In the genomic region with DNA sequence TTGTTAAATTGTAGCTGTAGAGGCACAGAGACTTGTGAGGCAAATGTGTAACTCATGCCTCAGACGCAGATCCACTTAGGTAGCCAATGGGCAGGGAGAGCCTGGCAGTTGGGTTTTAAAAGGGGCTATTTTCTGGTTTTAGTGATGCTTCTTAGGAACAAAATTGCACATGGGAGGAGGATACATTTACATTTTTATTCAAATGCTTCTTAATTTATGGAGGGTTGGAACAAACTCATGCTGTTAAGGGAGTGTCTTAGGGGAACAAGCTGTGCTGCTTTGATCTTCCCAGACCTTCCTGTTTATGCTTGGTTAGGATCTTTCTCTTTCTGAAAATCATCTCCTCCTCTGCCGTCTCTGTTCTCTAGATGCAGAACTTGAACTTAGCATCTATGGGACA, we compare ENCODE assay signal across 22 mouse cellular contexts.
DNase-seq lines count a peak whose midpoint lies in the region; ATAC-seq and TF ChIP-seq lines count a peak whose summit lies in the region.
"Had no signal": no experiment of that assay in that cellular context is flagged by ENCODE, and none has a peak within 500 bp of the region (broad histone marks: within the 10 kb centered on the region; RNA-seq: fewer than 3 reads in every experiment).

No protein-coding gene starts in this region.

- H3K27me3 ChIP-seq in stomach, postnatal 0 days (ENCODE audit: control insufficient read depth, insufficient read depth, low read length) = no peaks in the 10 kb centered on the region
- H3K27me3 ChIP-seq: embryonic facial prominence, embryonic 15.5 days; heart, embryonic 15.5 days had no signal

- H3K4me2 ChIP-seq in stomach, postnatal 0 days (replicated peaks; ENCODE audit: low read depth) = no peak overlapping the region
- H3K4me2 ChIP-seq: embryonic facial prominence, embryonic 15.5 days; heart, embryonic 11.5 days; heart, embryonic 15.5 days had no signal

- no peak overlapping the region for H3K4me3 ChIP-seq in left cerebral cortex, adult 2 months
- no peak overlapping the region for H3K4me3 ChIP-seq in stomach, postnatal 0 days (ENCODE audit: low read depth, low read length)
- H3K4me3 ChIP-seq: embryonic facial prominence, embryonic 15.5 days; erythroblast, embryonic 14.5 days; heart, adult 2 months; heart, embryonic 15.5 days had no signal

- intact Hi-C loops in left cerebral cortex, adult 2 months (cut with DNase I) = loop anchor here (5.0 kb wide), 2 partner anchors 53 to 183 kb away; no protein-coding TSS in a partner anchor
- intact Hi-C loops in left cerebral cortex, postnatal 10 days (cut with DNase I) = no loop called here

- peak overlapping the region; percentile 63 for H3K27ac ChIP-seq in left cerebral cortex, adult 2 months
- no peak overlapping the region for H3K27ac ChIP-seq in stomach, postnatal 0 days (replicated peaks)
- H3K27ac ChIP-seq: embryonic facial prominence, embryonic 15.5 days; heart, adult 2 months; heart, embryonic 15.5 days; hindbrain, postnatal 0 days had no signal

- TF ChIP-seq EP300 in stomach, postnatal 0 days (optimal IDR thresholded peaks at IDR 0.05) = no peak

- peak; percentile 90 for ATAC-seq in frontal cortex, adult (ENCODE audit: low TSS enrichment)
- ATAC-seq in stomach, postnatal 0 days (ENCODE audit: low FRiP score, low TSS enrichment) = no peak
- ATAC-seq: hindbrain, postnatal 0 days had no signal

- no peak for TF ChIP-seq POLR2A in brain, embryonic 14.5 days (IDR thresholded peaks at IDR 0.05; ENCODE audit: borderline replicate concordance, extremely low read depth, insufficient read depth, insufficient read length, poor library complexity, severe bottlenecking)

- no peak overlapping the region for H3K9ac ChIP-seq in stomach, postnatal 0 days (ENCODE audit: low read length)
- H3K9ac ChIP-seq: embryonic facial prominence, embryonic 15.5 days; heart, embryonic 15.5 days had no signal

- no peak for DNase-seq in frontal cortex, postnatal 36 days (ENCODE audit: low spot score in 2 of 2)
- no peak for DNase-seq in left cerebral cortex, adult 2 months (ENCODE audit: extremely low spot score in 1 of 2, low spot score in 2 of 2)
- no peak for DNase-seq in left cerebral cortex, postnatal 10 days (ENCODE audit: extremely low spot score in 1 of 2, low spot score in 2 of 2)
- DNase-seq in brain, adult 2 months (ENCODE audit: low read depth, low spot score) = peak; percentile 60
- peak; percentile 45 for DNase-seq in brain, embryonic 14.5 days (ENCODE audit: low read depth)
- DNase-seq in stomach, postnatal 0 days (ENCODE audit: low spot score) = no peak
- DNase-seq in thymus, postnatal 14 days = no peak
- DNase-seq: adrenal gland, adult 2 months; adrenal gland, postnatal 25 days; cerebellum, adult 11 months; cerebellum, adult 8-10 months; cerebellum, postnatal 14 days; embryo, embryonic 11 days; gastrocnemius, postnatal 10 days; heart, adult 2 months; heart, postnatal 14 days had no signal

- H3K36me3 ChIP-seq in stomach, postnatal 0 days (ENCODE audit: control insufficient read depth, insufficient read depth, low read length) = no peaks in the 10 kb centered on the region
- H3K36me3 ChIP-seq: embryonic facial prominence, embryonic 15.5 days; heart, embryonic 15.5 days had no signal

- 52% methylated on average over 2 of the region's 2 CpGs for WGBS in stomach, postnatal 0 days

- no peaks in the 10 kb centered on the region for H3K4me1 ChIP-seq in stomach, postnatal 0 days (replicated peaks; ENCODE audit: control insufficient read depth, insufficient read depth)
- H3K4me1 ChIP-seq: embryonic facial prominence, embryonic 15.5 days; heart, embryonic 15.5 days had no signal

- H3K9me3 ChIP-seq in stomach, postnatal 0 days (ENCODE audit: control insufficient read depth, low read length) = no peaks in the 10 kb centered on the region
- H3K9me3 ChIP-seq: embryonic facial prominence, embryonic 15.5 days; heart, embryonic 15.5 days had no signal

- TF ChIP-seq CTCF in left cerebral cortex, adult 2 months (IDR thresholded peaks at IDR 0.05) = no peak
- no peak for TF ChIP-seq CTCF in brain, embryonic 14.5 days (IDR thresholded peaks at IDR 0.05; ENCODE audit: borderline replicate concordance, extremely low read depth, insufficient read depth, insufficient read length)
- no peak for TF ChIP-seq CTCF in stomach, postnatal 0 days (IDR thresholded peaks at IDR 0.05; ENCODE audit: low read depth)

Comparison
In these comparisons a context has a peak if more than half of its experiments do, and no peak if none do; other contexts are left out.
1. DNase-seq: peak in brain, adult 2 months (single experiment) and brain, embryonic 14.5 days (single experiment); none in frontal cortex, postnatal 36 days (0 of 2), left cerebral cortex, adult 2 months (0 of 2), left cerebral cortex, postnatal 10 days (0 of 2), stomach, postnatal 0 days (single experiment) and thymus, postnatal 14 days (single experiment).